Mouse (Mus musculus): Measurements from ENCODE around the gene Gm7073.
A peak's percentile ranks its signal among the peaks of the same experiment; 100 is the strongest.

Gm7073 gene

GRCm38 (mm10) chrX:60539149-60539548 is at the start of gene Gm7073:
Gene Gm7073 (minus strand): TSS chrX:60539249.
- DNase-seq = no peak

DNA sequence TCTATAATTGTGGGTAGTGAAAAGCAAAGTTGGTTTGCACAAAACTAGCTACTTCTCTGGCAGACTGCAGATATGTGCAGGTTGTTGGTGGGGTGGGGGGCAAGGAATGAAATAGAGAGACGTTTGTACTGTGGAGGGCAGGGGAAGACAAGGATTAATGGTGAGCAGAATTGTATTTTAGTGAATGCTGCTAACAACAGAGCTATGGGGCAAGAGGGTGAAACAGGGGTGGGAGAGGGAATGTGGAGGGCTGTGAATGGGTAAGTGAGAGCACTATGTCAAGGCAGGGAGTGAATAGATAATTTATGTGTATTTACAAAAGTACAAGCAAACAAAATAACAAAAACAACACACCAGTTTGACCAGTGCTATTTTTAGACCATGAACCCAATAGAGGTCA is 31.5 kb upstream of the Gm7073 start:
- DNase-seq = no peak

- DNase-seq = no peak
Measured at GRCm38 (mm10) chrX:60569047-60569446, 30.0 kb upstream of the Gm7073 start.

DNA sequence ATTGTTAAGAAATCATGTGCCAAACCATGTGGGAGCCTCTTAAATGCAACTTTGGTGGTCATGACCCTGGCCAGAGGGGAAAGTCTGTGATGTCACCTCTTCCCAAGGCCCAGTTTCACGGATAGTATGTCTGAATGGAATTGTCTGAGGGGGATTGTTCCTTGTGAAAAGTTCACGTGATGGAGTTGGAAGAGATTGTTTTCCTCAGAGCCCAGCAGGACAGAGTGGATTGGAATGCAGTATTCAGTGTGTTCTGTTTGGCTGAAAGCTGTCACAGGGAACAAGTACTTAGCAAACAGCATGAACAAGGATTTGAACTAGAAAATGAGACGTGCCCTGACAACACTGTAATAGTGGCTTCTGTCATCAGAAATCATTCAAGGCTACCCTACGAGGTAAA is 16.2 kb upstream of the Gm7073 start:
- no peak for DNase-seq

DNA sequence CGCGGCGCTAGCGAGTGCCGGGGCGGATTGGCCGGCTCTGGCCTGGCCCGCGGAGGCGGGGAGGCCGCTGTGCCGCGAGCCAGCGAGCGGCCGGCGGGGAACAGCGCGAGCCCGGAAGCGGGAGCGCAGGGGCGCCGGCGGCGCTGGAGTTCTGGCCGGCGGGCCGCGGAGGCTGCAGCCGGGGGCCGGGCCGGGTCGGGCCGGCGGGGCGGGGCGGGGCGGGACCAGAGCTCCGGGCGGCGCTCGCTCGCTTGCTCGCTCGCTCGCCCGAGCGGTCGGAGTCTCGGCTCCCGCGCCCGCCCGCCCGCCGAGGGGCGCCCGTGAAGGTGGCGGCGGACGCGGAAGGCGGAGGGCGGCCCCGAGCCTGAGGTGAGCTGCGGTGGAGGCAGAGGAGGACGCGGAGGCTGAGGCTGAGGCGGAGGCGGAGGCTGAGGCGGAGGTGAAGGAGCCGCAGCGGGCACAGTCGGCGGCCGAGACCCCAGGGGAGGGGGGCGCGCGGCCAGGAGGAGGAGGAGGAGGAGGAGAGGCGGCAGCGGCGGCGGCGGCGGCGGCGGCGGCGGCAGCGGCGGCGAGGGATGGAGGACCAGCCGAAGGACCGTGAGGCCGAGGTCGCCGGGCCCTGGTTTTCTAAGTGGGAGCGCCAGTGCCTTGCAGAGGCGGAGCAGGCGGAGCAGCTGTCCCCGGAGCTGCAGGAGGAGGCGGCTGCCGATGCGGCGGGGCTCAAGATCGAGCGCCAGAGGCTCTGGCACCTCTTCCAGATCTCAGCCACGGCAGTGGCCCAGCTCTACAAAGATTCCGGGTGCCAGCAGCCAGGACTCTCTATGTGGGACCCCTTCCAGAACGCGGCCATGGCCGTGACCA is 8.6 kb upstream of the Gm7073 start:
- DNase-seq = peak; percentile 36

- DNase-seq = no peak
Measured at GRCm38 (mm10) chrX:60547098-60547443, 8.0 kb upstream of the Gm7073 start.

GRCm38 (mm10) chrX:60545906-60546305 is 6.9 kb upstream of the Gm7073 start:
- DNase-seq = no peak

GRCm38 (mm10) chrX:60545444-60545843 is 6.4 kb upstream of the Gm7073 start:
- no peak for DNase-seq

- no peak for DNase-seq
Measured at GRCm38 (mm10) chrX:60544098-60544497, 5.0 kb upstream of the Gm7073 start.

- DNase-seq = no peak
Measured at GRCm38 (mm10) chrX:60542901-60543300, 3.9 kb upstream of the Gm7073 start.

DNA sequence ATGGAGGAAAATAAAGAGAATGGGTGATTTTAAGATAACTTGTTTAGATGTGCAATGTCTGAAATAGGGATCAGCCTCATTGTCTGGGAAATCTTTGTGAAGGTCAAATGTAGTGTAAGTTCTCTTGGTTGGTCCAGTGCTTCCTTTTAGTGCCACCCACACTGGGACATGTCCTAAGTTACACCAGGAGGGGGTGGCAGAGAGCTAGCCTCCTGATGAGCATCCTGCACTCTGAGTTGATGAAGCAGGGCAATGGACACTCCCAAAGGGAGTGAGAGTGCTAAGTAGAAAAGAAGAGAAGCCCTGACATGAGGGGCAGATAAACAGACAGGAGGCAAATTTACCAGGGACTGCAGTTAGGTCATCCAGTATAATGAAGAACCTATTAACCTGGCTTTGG is 35.1 kb downstream of the Gm7073 start:
- peak; percentile 17 for DNase-seq

DNA sequence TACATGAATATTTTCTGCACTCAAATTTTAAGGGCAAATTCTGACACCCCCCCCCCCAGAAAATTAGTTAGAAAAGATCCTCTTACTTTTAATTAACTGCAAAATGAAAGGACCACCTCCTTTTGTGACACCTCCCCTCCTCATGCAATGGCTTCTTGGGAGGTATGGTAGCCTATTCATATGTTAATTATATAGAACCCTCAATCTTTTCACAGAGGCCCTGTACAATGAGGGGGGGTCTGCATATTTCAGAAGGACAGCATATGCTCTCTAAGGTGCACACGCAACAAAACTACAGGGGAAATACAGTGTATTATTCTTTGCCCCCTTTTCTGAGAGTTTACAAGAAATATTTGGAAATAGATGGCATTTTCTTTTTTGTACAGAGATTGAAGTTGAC is 41.3 kb downstream of the Gm7073 start:
- DNase-seq = no peak

DNA sequence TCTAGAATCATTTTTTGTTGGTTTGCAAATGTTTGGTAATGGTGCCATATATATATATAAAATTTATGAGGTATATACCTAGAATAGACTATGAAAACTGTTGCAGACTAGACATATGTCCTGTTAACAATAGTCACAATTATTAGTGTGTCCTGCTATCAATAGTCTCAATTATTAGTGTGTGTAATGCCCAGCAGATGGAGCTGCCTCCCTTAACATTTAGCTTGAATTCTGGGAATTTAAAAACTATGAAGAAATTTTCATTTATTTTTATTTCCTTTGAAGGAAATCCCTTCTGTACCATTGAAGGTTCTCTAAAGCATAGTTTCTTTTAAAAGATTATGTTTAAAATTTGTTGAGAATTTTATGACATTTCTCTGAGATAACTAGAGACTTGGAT is 43.7 kb downstream of the Gm7073 start:
- DNase-seq = no peak

DNA sequence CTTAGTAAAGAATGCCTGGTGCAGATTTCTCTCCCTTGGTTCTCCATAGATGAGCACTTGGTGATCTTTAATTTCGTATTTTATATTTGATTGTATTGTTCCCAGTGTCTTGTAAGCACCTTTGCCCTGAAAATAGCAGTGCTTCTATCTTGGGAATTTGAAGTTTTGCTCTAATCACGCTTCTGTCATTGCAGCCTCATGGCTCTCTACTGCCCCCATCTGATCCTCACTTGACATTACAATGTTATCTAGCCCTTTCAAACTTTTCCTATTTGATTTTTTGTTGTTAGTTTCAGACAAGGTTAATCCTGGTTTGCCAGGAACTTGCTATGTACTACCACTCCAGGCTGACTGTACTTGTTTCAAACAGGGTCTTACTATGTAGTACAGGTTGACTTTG is 75.3 kb downstream of the Gm7073 start:
- no peak for DNase-seq

DNA sequence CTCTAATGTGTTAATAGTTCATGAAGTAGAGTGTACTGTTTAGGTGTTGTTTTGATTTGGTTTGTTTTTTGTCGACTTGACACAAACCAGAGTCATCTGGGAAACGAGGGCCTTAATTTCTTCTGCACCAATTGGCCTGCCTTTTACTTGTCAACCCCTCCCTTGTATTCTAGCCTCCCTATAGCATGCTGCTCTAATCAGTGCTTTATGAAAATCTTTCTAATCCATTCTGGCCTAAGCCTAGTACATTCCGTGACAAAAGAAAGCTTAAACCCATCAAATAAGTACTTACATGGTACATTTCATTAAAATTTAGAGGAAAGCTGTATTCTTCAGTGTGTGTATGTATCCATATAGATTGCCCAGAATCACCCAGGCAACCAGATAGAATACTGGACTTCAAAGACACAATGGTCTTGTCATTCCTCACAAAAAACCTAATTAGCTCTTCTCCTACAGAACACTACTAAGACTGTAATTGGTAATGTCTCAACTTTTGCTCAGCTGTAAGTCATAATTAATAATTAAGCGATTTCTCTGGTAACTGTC is 124.4 kb downstream of the Gm7073 start:
- DNase-seq = no peak

DNA sequence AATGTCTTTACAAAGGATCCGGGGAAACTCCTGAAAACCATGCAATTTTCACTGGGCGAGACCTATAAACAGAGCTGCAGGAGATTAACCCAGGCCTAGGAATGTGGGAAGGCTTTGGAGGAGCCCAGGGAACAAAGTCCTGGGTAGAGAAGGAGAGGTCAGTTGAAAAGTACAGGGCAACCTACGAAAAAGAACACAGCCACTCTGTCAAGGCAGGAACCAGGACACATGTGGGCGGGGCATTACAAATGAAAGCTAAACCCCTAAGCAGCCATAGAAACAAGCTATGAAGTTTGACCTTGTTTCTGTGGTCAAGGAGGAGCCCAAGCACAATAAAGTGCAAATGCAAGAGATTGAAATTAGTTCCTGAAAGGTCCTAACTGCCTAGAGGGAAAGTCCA is 133.4 kb downstream of the Gm7073 start:
- no peak for DNase-seq

DNA sequence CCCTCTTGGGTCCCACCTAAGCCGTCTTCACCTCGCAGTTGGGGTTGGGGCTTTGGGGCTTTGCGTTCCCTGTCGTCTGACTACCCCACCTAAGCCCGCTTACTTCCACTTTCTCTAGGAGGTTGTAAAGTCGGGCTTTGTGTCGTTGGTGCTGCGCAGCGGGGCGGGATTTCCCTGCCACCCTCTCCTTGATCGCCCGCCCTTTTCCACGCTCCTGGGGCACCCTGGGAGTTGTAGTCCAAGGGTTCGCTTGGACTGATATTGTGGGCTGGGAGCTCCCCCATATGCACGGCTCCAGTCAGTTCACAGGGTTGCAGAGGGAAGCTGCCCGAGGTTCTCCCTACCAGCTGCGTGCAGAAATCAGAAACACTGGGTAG is 134.4 kb downstream of the Gm7073 start:
- DNase-seq = peak; percentile 75

- peak; percentile 46 for DNase-seq
Measured at GRCm38 (mm10) chrX:60403764-60404667, 135.0 kb downstream of the Gm7073 start.

- DNase-seq = peak; percentile 7
Measured at GRCm38 (mm10) chrX:60403062-60403763, 135.8 kb downstream of the Gm7073 start.

DNA sequence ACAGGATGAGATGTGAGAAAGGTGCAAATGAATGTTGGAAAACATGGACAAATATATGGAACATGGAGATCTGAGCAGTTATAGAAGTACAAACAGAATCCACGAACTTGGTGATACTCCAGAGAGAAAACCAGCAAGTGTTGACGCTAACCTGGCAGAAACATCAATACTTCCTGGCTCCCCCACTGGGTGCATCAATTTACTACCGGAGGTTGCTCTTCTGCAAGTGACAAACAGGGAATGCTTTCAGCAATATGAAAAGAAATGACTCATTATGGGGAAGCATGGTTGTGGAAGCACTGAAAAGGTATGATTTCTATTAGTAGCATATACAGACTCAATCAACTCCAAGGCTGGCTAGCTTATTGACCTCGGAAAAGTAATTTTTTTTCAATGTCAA is 144.8 kb downstream of the Gm7073 start:
- DNase-seq = no peak

DNA sequence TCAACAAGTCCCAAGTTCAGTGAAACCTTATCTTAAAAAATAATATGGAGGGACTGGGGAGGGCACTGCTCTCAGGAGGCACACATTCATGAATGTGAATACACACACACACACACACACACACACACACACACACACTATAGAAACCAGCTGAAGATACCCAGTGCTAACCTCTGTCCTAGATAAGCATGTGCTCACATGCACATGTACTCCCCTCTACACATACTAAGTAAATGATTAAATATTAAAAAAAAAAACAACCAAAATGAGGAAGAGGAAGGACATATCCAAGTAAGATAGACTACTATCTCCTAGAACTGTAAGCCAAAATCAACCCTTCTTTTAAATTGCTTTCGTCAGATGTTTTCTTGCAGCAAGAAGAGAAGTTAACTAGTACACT is 152.2 kb downstream of the Gm7073 start:
- no peak for DNase-seq

Measured in right cerebral cortex, postnatal 4 days (tissue).